In genomic region chr11:52098398-52098946, GRCm38 (mm10) we compare ENCODE assay signal across 8 mouse cellular contexts. TPM values are rescaled to one million over a fixed set of nuclear protein-coding genes. Genes with fewer than 3 reads are reported as not detected.
DNase-seq lines count a peak whose midpoint lies in the region; ATAC-seq lines count a peak whose summit lies in the region.

TSS of gene Ppp2ca (plus strand) at chr11:52098681.

- under 1% methylated on average over 51 of the region's 53 CpGs for WGBS in heart, embryonic 14.5 days
- under 1% methylated on average over 53 of the region's 53 CpGs for WGBS in liver, embryonic 13.5 days (ENCODE audit: insufficient replicate concordance)
- WGBS in stomach, embryonic 16.5 days, result under 1% methylated on average over 53 of the region's 53 CpGs

- peak; percentile 96 for DNase-seq in c-Kit-negative CD71-positive TER-119-positive erythroid progenitor cells, embryonic 14.5 days (ENCODE audit: low read depth, low spot score)
- DNase-seq in fibroblast of lung, adult 2 months (ENCODE audit: low read depth), result peak; percentile 99
- DNase-seq in kidney, postnatal 14 days, result peak; percentile 99
- DNase-seq in liver, embryonic 13.5 days, result peak; percentile 98
- DNase-seq in neural tube, embryonic 10.5 days (ENCODE audit: extremely low spot score, low spot score), result peak; percentile 97

- no peaks in the 10 kb centered on the region for H3K36me3 ChIP-seq in heart, embryonic 14.5 days (ENCODE audit: control insufficient read depth, insufficient read depth, low read length)
- H3K36me3 ChIP-seq in liver, embryonic 13.5 days, result 0 out of 2 replicates have a peak, but pooled peaks cover 3% of the 10 kb centered on the region
- H3K36me3 ChIP-seq in stomach, embryonic 16.5 days (ENCODE audit: control insufficient read depth, insufficient read depth, low read length), result no peaks in the 10 kb centered on the region

- peak; percentile 93 for ATAC-seq in CD4-positive, CD25-positive, alpha-beta regulatory T cell, adult 4 months
- ATAC-seq in heart, embryonic 14.5 days (ENCODE audit: insufficient number of reproducible peaks, insufficient read depth, low FRiP score, low read depth), result peak; percentile 98
- ATAC-seq in liver, embryonic 13.5 days (ENCODE audit: low read depth), result peak; percentile 97
- peak; percentile 97 for ATAC-seq in stomach, embryonic 16.5 days (ENCODE audit: insufficient read depth, low FRiP score)

- H3K4me3 ChIP-seq in heart, embryonic 14.5 days (ENCODE audit: control insufficient read depth in 1 of 2, insufficient read depth in 1 of 2, low read depth in 1 of 2, low read length in 2 of 2), result peak within 1 kb of the TSS; percentile 72 to 97
- peak within 1 kb of the TSS; percentile 97 for H3K4me3 ChIP-seq in liver, embryonic 13.5 days (replicated peaks)
- peak within 1 kb of the TSS; percentile 72 for H3K4me3 ChIP-seq in stomach, embryonic 16.5 days (replicated peaks; ENCODE audit: low read length)

- H3K4me1 ChIP-seq in heart, embryonic 14.5 days (ENCODE audit: control insufficient read depth in 2 of 2, insufficient read depth in 2 of 2, low read length in 2 of 2), result peaks cover 8 to 38% of the 10 kb centered on the region in 2 experiments
- peaks cover 49% of the 10 kb centered on the region for H3K4me1 ChIP-seq in liver, embryonic 13.5 days (replicated peaks)
- peaks cover 28% of the 10 kb centered on the region for H3K4me1 ChIP-seq in stomach, embryonic 16.5 days (ENCODE audit: control insufficient read depth, insufficient read depth, low read length)

- H3K9me3 ChIP-seq in heart, embryonic 14.5 days (ENCODE audit: control insufficient read depth, low read length), result no peaks in the 10 kb centered on the region
- H3K9me3 ChIP-seq in liver, embryonic 13.5 days (replicated peaks), result no peaks in the 10 kb centered on the region
- H3K9me3 ChIP-seq in stomach, embryonic 16.5 days (replicated peaks; ENCODE audit: control insufficient read depth, low read length), result no peaks in the 10 kb centered on the region

- peak within 1 kb of the TSS; percentile 99 to 100 for H3K27ac ChIP-seq in heart, embryonic 14.5 days (replicated peaks in 1 of 2; ENCODE audit: control insufficient read depth in 1 of 2, insufficient read depth in 1 of 2, low read depth in 2 of 2, low read length in 2 of 2)
- H3K27ac ChIP-seq in liver, embryonic 13.5 days, result peak within 1 kb of the TSS; percentile 99
- H3K27ac ChIP-seq in stomach, embryonic 16.5 days (ENCODE audit: low read length), result peak within 1 kb of the TSS; percentile 100

- H3K9ac ChIP-seq in heart, embryonic 14.5 days (ENCODE audit: low read length), result peak within 1 kb of the TSS; percentile 96
- H3K9ac ChIP-seq in liver, embryonic 13.5 days, result peak within 1 kb of the TSS; percentile 99
- H3K9ac ChIP-seq in stomach, embryonic 16.5 days (ENCODE audit: low read length), result peak within 1 kb of the TSS; percentile 100

- H3K4me2 ChIP-seq in heart, embryonic 14.5 days (ENCODE audit: low read length), result peak within 1 kb of the TSS; percentile 82
- peak within 1 kb of the TSS; percentile 87 for H3K4me2 ChIP-seq in liver, embryonic 13.5 days
- peak within 1 kb of the TSS; percentile 85 for H3K4me2 ChIP-seq in stomach, embryonic 16.5 days (ENCODE audit: low read depth, low read length)

- no peaks in the 10 kb centered on the region for H3K27me3 ChIP-seq in heart, embryonic 14.5 days (ENCODE audit: control insufficient read depth, insufficient read depth, low read length)
- 0 out of 2 replicates have a peak, but pooled peaks cover 2% of the 10 kb centered on the region for H3K27me3 ChIP-seq in liver, embryonic 13.5 days
- no peaks in the 10 kb centered on the region for H3K27me3 ChIP-seq in stomach, embryonic 16.5 days (ENCODE audit: control insufficient read depth, insufficient read depth, low read length)

RNA-seq across cellular contexts. Expression of gene Ppp2ca, which starts in this region (rescaled TPM):
- polyA plus RNA-seq in CD4-positive, CD25-positive, alpha-beta regulatory T cell, adult 4 months (2017; shearing (Covaris generic)), result 10 to 100 TPM in 1 of 2 experiments, 1 to 10 TPM in 1; 9.5 to 14.3 TPM
- 81.1 and 86.7 TPM in 2 replicates for polyA plus RNA-seq in heart, embryonic 14.5 days (2014; fragmentation: Nextera tagmentation; extraction: Ambion mirVana)
- polyA plus RNA-seq in liver, embryonic 13.5 days (2015; fragmentation: Nextera tagmentation; extraction: Ambion mirVana), result 37.6 and 41.1 TPM in 2 replicates
- polyA plus RNA-seq in stomach, embryonic 16.5 days (2015; fragmentation: Nextera tagmentation; extraction: Ambion mirVana), result 53.8 and 60.6 TPM in 2 replicates

Comparison
In these comparisons a context has a peak if more than half of its experiments do, and no peak if none do; other contexts are left out.
1. Peak in every context shown above with its lines: DNase-seq, ATAC-seq, H3K4me3 ChIP-seq and H3K27ac ChIP-seq.